Mouse (Mus musculus) testis, adult 2 months (tissue): ENCODE data around the gene Syndig1l. TPM values are rescaled to one million over a fixed set of nuclear protein-coding genes. Genes with fewer than 3 reads are reported as not detected.
A peak's percentile ranks its signal among the peaks of the same experiment; 100 is the strongest.

Experiments
- H3K27ac ChIP-seq: fragments of 200-500 bp; 2 replicates; pipeline ENCODE4 v1.5.1; 2012; ENCODE audit warnings: low read depth, low read length; ENCODE audit not compliant: control insufficient read depth, insufficient read depth
- H3K27me3 ChIP-seq: fragments of 200-500 bp; 2 replicates; pipeline ENCODE4 v1.6.1; 2012; ENCODE audit warnings: mild to moderate bottlenecking, low read length, moderate library complexity; ENCODE audit not compliant: control insufficient read depth, insufficient read depth
- H3K36me3 ChIP-seq: fragments of 200-500 bp; 2 replicates; pipeline ENCODE4 v1.6.1; 2012; ENCODE audit warnings: mild to moderate bottlenecking, low read length; ENCODE audit not compliant: control insufficient read depth, insufficient read depth
- H3K4me1 ChIP-seq: fragments of 200-500 bp; 2 replicates; pipeline ENCODE4 v1.6.1; 2012; ENCODE audit warnings: low read length; ENCODE audit not compliant: control insufficient read depth, insufficient read depth
- H3K4me3 ChIP-seq: fragments of 200-500 bp; 2 replicates; pipeline ENCODE4 v1.5.1; 2012; ENCODE audit warnings: low read depth, mild to moderate bottlenecking, low read length, moderate library complexity, mixed read lengths; ENCODE audit not compliant: control insufficient read depth
- CTCF ChIP-seq: fragments of 200-500 bp; IDR thresholded peaks from 2 replicates; pipeline ENCODE4 v1.5.1; 2012; ENCODE audit warnings: low read depth, mild to moderate bottlenecking, inconsistent platforms, low read length, moderate library complexity; ENCODE audit not compliant: control insufficient read depth, insufficient read depth, insufficient replicate concordance
- POLR2A ChIP-seq: fragments of 200-500 bp; IDR thresholded peaks from 2 replicates; pipeline ENCODE4 v1.6.1; 2012; ENCODE audit warnings: low read depth, mild to moderate bottlenecking, inconsistent platforms, low read length, moderate library complexity; ENCODE audit not compliant: control insufficient read depth
- polyA plus RNA-seq: library from polyadenylated mRNA; depleted of rRNA; stranded (reverse); fragments of >200 nt; gene quantifications from 2 replicates; pipeline ENCODE4 v1.2.3, GENCODE M21; 2012; rRNA removed

Syndig1l gene
- polyA plus RNA-seq, 1 experiment = 12.9 TPM

DNA sequence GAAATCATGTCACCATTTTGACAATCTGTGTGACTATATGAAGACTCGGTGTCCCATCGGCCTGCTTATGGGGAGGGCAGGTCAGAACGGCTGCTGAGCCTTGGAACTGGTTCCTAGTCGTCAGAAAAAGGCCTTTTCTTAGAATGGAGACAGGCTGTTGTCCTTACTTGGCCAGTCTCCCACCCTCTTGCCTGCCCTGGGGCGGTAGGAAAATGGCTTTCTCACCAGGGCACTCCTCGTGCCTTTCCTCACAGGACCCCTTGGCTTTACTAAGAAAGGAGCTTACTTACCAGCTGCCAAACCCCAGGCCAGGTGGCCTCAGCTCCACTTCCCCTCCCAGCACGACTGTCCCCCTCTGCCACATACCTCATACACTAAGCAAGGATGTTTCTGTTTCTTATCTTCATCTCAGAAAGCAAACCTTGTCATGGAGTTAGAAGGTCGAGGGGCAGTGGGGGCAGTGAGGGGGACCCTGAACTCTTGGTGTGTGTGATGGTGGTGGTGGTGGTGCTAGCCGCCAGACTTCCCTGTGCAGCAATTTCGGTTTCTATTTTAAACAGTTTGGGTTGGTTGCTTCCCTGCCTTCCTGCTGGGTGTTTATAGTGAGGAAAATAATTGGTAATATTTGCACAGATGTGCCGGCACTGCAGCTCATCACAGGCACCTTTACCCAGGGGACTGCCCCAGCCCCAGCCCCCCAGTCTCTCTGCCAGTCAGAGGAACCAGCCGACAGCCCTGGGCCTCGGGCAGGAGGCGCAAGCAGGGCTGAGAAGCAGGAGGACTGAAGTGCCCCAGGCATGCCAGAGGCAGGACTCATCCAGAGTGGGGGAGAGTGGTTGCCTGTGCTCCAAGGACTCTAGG is 23.7 kb downstream of the Syndig1l start:
- Histone ChIP-seq H3K27ac (no peak overlapping the region), H3K36me3 (no peaks in the 10 kb centered on the region), H3K4me3 (no peak overlapping the region), H3K27me3 (no peaks in the 10 kb centered on the region), H3K4me1 (peaks cover 9% of the 10 kb centered on the region)
- TF ChIP-seq CTCF (no peak), POLR2A (no peak)

GRCm38 (mm10) chr12:84671646-84672045 is 27.0 kb downstream of the Syndig1l start:
- H3K4me1 ChIP-seq = peaks cover 9% of the 10 kb centered on the region
- no peaks in the 10 kb centered on the region for H3K36me3 ChIP-seq
- no peak overlapping the region for H3K4me3 ChIP-seq
- H3K27ac ChIP-seq = no peak overlapping the region
- no peak for TF ChIP-seq CTCF
- no peak for TF ChIP-seq POLR2A
- no peaks in the 10 kb centered on the region for H3K27me3 ChIP-seq

GRCm38 (mm10) chr12:84670555-84670954 is 28.1 kb downstream of the Syndig1l start:
- TF ChIP-seq POLR2A (no peak), CTCF (peak; percentile 33; the same call in 1 of the 2 replicates)
- H3K27me3 ChIP-seq = no peaks in the 10 kb centered on the region
- H3K4me3 ChIP-seq = no peak overlapping the region
- H3K36me3 ChIP-seq = no peaks in the 10 kb centered on the region
- no peak overlapping the region for H3K27ac ChIP-seq
- peaks cover 9% of the 10 kb centered on the region for H3K4me1 ChIP-seq

- H3K36me3 ChIP-seq = no peaks in the 10 kb centered on the region
- H3K4me3 ChIP-seq = no peak overlapping the region
- TF ChIP-seq CTCF = peak; percentile 92; the same call in 1 of the 2 replicates
- TF ChIP-seq POLR2A = no peak
- no peaks in the 10 kb centered on the region; the same call in 1 of the 2 replicates for H3K27me3 ChIP-seq
- no peaks in the 10 kb centered on the region; the same call in none of the 2 replicates for H3K4me1 ChIP-seq
- H3K27ac ChIP-seq = no peak overlapping the region
Measured at GRCm38 (mm10) chr12:84653912-84654311, 44.7 kb downstream of the Syndig1l start.

GRCm38 (mm10) chr12:84650234-84650633 is 48.4 kb downstream of the Syndig1l start:
- Histone ChIP-seq H3K27ac (no peak overlapping the region), H3K27me3 (no peaks in the 10 kb centered on the region; the same call in 1 of the 2 replicates), H3K36me3 (no peaks in the 10 kb centered on the region), H3K4me1 (no peaks in the 10 kb centered on the region; the same call in none of the 2 replicates), H3K4me3 (peak overlapping the region; percentile 13)
- no peak for TF ChIP-seq POLR2A
- no peak for TF ChIP-seq CTCF

DNA sequence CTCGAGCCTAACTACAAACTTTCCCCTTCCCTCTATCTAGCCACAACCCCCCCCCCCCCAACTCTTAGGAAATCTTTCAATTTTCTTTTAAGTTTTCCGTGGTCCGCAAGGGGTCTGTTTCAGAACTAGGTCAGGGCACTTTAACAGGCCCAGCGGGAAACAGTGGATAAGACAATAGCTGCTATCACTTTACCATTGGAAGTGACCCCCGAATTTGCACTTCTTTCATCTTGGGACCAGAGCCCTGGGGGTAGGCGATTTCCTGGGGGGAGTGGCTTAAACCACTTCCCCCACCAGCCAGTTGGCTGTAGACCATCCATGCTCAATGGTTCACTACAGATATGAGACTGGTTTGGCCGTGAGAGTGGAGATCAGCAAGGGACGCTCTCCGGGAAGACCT is 58.0 kb downstream of the Syndig1l start, which contains the start of gene Vrtn:
Vrtn (plus strand) TSS at position 366 of the 400 bp plus-strand sequence.
- TF ChIP-seq CTCF (no peak), POLR2A (no peak)
- Histone ChIP-seq H3K27ac (no peak within 1 kb of the TSS), H3K36me3 (no peaks in the 10 kb centered on the region), H3K4me1 (peaks cover 8% of the 10 kb centered on the region), H3K27me3 (peaks cover 6% of the 10 kb centered on the region), H3K4me3 (peak within 1 kb of the TSS; percentile 49)

GRCm38 (mm10) chr12:84640253-84640652 is 58.4 kb downstream of the Syndig1l start:
- peaks cover 6% of the 10 kb centered on the region for H3K27me3 ChIP-seq
- no peak overlapping the region for H3K27ac ChIP-seq
- TF ChIP-seq POLR2A (no peak), CTCF (no peak)
- no peak overlapping the region for H3K4me3 ChIP-seq
- H3K36me3 ChIP-seq = no peaks in the 10 kb centered on the region
- peaks cover 8% of the 10 kb centered on the region for H3K4me1 ChIP-seq

- TF ChIP-seq POLR2A (no peak), CTCF (no peak)
- H3K27me3 ChIP-seq = no peaks in the 10 kb centered on the region
- H3K27ac ChIP-seq = no peak overlapping the region
- no peaks in the 10 kb centered on the region for H3K4me1 ChIP-seq
- H3K36me3 ChIP-seq = no peaks in the 10 kb centered on the region
- H3K4me3 ChIP-seq = no peak overlapping the region
Measured at GRCm38 (mm10) chr12:84631867-84632266, 66.8 kb downstream of the Syndig1l start.

Other genes with a start within 250 kb of the Syndig1l start
- 11.2 and 13.7 TPM in 2 replicates for gene Aldh6a1, start 247.8 kb downstream of the Syndig1l start, polyA plus RNA-seq
- gene Lin52, start 247.4 kb downstream of the Syndig1l start, polyA plus RNA-seq = 17.1 and 26.5 TPM in 2 replicates
- 0.02 TPM in 1 of 2 replicates, not detected in the other for gene Vsx2, start 129.1 kb downstream of the Syndig1l start, polyA plus RNA-seq
- 1.8 TPM in 2 replicates for gene Abcd4, start 81.4 kb downstream of the Syndig1l start, polyA plus RNA-seq
- 0.07 and 0.16 TPM in 2 replicates for gene Vrtn, start 57.8 kb downstream of the Syndig1l start, polyA plus RNA-seq
- gene Npc2, start 74.3 kb upstream of the Syndig1l start, polyA plus RNA-seq = 43.4 and 56.6 TPM in 2 replicates
- gene Isca2, start 74.4 kb upstream of the Syndig1l start, polyA plus RNA-seq = 69.8 and 83.7 TPM in 2 replicates
- gene Ltbp2, start 177.7 kb upstream of the Syndig1l start, polyA plus RNA-seq = 2.1 and 3.7 TPM in 2 replicates